Mouse (Mus musculus) CD4-positive helper T cell, adult 2 months (primary cell): ENCODE results near the gene Mgl2.
A peak's percentile ranks its signal among the peaks of the same experiment; 100 is the strongest.

Experiments used
- DNase-seq: peaks from one replicate; pipeline ENCODE4 v3.0.0-alpha.2; 2012; ENCODE audit warnings: low read depth, missing footprints, low spot score

The Mgl2 gene

GRCm38 (mm10) chr11:70170291-70170690 lies 40.2 kb downstream of the Mgl2 start:
- DNase-seq = no peak

DNA sequence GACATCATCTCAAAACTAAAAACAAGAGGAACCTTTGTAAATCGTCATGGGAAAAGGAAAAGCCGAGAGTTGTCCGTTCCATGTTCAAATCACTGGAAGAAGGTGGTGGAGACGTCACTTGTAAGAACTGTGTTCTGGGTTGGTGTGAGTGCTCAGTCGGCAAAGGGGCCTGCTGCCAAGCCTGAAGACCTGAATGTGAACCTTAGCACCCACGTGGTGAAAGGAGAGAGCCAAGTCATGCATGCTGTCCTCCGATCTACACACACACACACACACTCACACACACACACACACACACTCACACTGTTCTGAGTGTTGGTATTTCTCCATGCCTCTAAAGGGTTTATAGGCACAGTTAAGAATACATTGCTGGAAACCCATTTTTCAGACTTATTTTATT lies 41.1 kb downstream of the Mgl2 start:
- no peak for DNase-seq

DNA sequence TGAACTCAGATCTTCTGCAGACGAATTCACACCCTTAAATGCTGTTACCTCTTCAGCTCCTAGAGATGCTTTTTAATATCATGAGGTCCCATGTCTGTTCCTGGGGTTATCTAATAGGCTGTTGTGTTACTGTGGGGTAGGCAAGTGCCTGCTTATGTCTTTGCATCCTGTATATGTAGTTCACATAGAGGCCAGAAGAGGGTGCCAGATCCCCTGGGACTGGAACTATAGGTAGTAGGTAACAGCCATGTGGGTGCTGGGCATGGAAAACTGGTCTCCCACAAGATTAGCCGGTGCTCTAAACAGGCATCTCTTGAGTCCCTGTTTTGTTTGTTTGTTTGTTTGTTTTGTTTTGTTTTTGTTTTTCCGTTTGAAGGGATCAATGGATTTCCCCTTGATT lies 41.7 kb downstream of the Mgl2 start:
- peak; percentile 50 for DNase-seq

DNA sequence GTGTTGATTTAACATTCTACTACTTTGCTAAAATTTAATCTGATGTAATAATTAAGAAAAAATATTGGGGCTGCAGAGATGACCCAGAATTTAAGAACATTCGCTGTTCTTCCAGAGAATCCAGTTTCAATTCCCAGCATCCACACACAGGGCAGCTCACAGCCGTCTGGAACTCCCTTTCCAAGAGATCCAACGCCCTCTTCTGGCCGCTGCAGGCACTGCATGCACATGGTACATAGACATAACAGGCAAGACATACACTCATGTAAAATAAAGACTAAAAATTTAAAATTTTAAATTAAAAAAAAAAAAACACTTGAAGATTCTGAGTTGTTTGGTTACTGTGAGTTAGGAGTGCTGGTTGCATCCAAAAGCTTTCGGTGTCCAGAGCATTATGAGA lies 42.2 kb downstream of the Mgl2 start:
- DNase-seq = no peak

GRCm38 (mm10) chr11:70174491-70174890 lies 44.4 kb downstream of the Mgl2 start:
- no peak for DNase-seq

GRCm38 (mm10) chr11:70177647-70178046 lies 47.5 kb downstream of the Mgl2 start:
- no peak for DNase-seq

DNA sequence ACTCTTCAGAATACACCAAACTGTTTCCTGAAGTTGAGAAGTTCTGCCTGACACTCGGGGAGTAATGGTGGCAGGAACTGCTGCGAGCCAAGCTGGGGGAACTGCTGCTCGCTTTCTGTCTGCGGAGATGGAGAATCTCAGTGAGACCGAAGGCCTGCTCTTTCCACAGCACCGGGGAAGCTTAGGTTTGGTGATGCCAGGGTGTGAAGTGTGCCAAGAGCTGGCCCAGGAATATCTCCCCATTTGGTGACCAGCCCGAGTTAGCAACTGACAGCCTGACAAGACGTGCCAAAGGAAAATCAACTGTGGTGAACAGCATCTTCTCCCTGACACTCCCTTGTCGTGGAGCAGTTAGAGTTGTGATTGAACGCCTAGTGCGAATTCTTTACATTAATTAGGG lies 48.2 kb downstream of the Mgl2 start:
- no peak for DNase-seq

DNA sequence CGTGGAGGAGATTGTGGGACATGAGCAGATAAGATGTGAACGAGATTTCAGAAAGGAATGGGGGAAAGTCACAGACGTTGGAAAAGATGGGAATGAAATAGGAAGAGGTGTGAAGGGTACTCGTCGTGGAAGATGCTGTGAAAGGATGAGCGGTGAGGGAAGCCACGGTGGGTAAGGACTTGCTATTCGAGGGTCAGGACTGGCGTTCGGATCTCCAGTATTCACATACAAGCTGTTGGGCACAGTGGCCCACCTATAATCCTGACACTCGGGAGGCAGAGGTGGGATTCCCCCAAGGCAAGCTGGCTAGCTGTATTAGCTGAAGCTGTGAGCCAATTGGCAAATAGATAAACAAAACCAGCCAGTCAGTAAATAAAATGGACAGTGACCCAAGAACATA lies 48.6 kb downstream of the Mgl2 start:
- DNase-seq = no peak

- DNase-seq = peak; percentile 16
Measured at GRCm38 (mm10) chr11:70179401-70179800, 49.3 kb downstream of the Mgl2 start.

- DNase-seq = no peak
Measured at GRCm38 (mm10) chr11:70180496-70180895, 50.4 kb downstream of the Mgl2 start.

DNA sequence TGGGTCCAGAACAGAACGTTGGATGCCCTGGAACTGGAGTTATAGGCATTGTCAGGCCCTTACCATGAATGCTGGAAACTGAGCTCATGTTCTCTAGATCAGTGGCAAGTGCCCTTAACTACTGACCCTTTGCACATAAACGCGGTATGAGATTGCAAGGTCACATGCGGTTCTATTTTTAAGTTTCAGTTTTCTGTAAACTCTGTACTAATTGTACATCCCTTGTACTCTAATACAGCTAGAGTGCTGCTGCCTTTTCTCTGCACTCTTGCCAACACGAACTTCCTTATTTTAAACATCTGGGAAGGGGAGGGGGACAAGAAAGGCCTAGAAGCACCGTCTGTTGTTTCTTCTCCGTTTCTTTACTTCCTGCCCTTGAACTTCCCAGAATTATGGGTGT lies 55.0 kb downstream of the Mgl2 start:
- no peak for DNase-seq
